Mouse (Mus musculus) CD4-positive, CD25-positive, alpha-beta regulatory T cell, adult 2 months (primary cell): ENCODE data around the gene Mms22l.
"Not testable (repeated sequence)": the region's sequence is repeated elsewhere in the genome, so short reads cannot be mapped to it uniquely, and the experiment has no call there.

Experiments
- DNase-seq: peaks from one replicate; pipeline ENCODE4 v3.0.0-alpha.2; 2012; ENCODE audit warnings: low read depth, low spot score

Gene Mms22l

DNA sequence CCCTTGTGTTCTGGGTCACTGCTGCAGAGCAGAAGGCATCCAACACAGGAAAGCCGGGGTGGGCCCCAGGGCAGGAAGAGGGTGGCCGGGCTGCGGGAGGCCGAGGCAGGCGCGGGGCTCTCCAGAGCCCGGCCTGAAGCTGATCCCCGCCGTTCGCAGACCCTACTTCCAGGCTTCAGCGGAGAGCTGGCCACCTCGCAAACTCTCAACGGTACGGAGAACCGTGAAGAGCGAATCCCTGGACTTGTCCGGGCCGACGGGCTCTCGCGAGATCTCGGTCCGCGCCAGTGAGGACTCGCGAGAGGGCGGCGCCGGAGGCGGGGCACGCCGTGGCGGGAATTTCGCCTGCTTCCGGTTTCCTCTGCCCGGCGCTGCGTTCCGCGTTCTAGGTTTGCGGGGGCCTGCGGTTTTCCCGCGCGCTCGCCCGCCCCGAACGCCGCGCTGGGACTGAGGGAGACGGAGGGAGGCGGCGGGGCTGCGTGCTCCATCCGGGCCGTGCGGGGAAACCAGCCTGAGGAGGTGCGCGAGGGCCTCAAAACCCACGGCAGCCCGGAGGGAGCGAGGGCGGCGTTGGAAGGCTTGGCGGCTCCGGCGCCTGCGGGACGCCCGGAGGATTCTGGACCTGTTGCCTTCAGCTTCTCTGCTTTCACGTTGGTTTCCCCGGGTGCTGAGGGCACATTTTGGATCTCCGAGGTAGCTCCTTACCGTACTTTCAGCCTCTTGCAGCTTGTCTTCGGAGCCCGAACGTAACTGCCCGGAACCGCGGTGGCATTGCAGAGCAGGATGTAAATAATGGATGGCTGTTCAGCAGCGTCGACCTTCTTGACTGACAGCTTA is at the start of gene Mms22l:
Mms22l (plus strand) TSS at position 336 of the 837 bp plus-strand sequence.
- peak; percentile 94 for DNase-seq

DNA sequence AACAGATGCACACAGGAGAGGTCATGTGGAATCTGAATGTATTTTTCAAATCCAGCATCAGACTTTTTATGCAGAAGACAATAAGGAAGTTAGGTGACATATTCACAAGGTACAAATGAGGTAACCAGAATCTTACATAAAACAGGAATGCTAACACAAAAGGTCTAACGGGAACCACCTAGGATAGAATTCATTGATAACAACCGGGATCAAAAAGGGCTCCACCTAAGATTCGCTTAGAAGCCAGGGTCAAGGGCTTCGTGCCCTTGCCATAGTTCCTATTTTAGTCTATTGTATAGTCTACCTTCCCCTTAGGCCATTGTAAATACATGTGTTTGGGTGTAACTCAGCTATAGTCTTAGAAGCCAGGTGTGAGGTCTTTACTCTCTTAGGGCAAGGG is 12.2 kb upstream of the Mms22l start:
- DNase-seq: not testable (repeated sequence)

DNA sequence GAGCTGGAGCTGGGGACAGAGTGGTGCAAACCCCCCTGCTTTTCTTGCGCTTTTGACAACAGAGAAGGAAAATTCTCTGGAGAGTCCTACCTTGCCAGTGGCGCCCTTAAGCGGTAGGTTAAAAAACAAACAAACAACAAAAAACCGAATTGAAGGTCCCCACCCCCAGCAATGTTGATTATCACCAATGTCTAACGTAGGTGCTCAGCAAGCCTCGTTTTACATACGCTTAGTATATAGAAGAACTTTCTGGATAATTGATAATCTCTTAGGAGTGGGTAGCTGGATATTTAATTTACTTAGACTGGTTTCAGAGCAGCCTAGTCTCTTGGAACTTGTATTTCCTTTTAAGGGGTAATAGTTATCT is 685 bp downstream of the Mms22l start:
- DNase-seq: no peak

DNA sequence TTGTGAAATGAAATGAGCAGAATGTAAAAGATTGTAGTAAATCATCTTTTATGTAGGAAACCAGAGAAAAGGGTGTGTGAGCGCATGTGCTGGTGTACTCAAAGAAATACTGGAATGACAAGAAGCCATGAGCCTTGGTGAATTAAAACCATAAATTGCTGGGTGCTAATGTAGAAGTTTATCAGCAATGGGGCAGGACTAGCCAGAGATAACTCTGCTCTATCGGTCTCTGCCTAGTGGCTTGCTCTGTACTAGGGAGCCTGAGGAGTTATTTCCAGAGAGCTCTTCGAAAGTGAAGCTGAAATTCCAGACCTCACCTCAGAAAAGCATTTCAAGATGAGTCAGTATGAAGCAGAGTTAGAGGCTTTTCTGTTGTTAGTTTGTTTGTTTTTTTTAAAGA is 12.9 kb downstream of the Mms22l start:
- DNase-seq: no peak

DNA sequence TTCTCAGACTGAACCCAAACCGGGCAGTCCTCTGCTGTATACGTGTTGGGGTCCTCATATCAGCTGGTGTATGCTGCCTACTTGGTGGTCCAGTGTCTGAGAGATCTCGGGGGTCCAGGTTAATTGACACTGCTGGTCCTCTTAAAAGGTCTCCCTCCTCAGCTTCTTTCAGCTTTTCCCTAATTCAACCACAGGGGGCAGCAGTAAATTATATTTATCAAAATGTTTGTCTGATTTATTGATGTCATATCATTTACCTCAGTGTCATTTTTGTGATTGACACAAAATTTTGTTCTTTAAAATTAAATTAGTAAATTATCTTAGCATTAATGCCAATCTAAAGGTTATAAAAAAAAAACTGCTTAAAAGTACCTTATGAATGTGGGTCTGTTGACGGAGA is 40.7 kb downstream of the Mms22l start:
- peak; percentile 10 for DNase-seq

DNA sequence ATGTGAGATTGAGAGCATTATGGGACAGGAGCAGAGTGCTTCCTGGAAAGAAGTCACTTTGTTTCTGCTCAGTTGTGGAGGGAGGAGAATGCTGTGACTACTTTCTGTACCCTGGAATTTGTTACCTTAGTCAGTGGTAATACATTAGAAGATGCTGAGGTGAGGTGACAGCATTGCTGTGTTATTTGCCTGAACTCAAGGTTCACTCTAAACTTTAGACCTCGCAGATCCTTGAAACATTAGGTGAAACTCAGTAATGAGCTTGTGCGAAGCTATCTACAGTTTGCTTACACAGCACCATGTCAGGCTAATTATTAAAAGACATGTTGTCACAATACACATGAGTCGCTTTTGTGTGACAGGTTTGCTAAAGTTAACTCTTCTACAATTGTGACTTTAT is 47.2 kb downstream of the Mms22l start:
- no peak for DNase-seq

DNA sequence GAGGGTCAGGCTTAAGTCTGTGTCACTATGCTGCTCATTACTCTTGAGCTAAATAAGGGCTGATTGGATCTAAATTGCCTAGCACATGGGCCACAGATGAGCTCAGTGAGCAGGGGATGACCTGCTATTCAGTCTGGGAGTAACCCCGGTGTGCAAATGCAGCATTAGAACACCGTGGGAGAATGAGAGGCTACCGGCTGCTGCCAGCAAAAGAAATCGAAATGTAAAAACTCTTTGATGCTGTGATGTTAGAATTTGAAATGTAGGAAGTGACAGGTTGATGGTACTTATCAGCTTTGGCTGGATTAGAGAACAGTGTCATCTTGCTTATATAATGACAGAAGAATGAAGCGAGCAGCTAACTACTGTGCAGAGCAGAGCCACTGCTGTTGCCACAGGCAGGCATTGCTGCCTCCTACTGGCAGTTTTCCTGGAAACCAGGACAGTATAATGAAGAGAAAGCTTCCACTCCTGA is 48.5 kb downstream of the Mms22l start:
- peak; percentile 30 for DNase-seq

DNA sequence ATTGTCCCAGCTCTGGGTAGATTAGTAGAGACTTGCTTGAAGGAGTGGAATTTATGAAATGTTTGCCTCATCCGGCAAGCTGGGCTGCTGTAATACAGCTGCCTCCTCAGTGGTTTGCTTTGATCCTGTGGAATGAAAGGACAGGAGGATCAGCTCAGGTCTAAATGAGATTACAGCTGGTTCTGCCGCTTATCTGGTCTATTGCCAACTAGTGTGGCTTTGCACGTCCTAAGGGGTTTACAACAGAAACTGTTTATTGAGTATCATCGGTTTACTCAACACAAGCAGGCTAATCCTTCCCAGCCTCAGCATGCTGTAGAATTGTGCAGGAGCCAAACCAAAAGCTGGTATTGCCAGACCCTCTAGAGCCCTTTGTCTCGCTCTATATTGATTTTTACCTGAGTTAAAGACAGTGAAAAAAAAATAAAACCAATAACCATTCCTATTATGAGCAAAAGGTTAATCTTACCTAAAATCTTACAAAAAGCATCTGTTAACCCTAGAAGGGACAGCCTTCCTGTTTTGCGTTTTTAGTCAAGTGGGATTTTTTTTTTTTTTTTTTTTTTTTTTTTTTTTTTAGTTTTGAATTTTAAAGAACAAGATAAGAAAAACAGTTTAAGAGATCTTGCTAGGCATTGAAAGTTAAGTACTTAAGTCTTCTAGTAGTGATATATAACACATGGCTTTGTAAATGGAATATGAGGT is 60.0 kb downstream of the Mms22l start:
- no peak for DNase-seq

DNA sequence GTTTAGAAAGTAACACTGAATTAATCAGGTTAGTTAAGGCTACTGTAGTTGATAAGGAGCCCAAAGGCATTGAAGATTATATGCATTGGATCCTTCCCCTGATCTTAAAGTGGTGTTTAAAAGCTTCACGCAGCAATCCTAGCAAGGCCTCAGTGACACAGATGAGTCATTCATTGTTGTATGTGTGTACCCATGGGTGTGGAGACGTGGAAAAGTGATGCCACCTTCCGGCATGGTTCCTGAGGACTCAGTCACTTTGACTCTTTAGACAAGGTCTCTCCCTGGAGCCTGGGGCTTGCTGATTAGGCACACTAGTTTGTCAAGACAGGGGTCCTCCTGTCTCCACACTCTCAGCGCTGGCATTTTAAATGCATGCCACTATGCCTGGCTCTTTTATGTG is 60.9 kb downstream of the Mms22l start:
- no peak for DNase-seq

DNA sequence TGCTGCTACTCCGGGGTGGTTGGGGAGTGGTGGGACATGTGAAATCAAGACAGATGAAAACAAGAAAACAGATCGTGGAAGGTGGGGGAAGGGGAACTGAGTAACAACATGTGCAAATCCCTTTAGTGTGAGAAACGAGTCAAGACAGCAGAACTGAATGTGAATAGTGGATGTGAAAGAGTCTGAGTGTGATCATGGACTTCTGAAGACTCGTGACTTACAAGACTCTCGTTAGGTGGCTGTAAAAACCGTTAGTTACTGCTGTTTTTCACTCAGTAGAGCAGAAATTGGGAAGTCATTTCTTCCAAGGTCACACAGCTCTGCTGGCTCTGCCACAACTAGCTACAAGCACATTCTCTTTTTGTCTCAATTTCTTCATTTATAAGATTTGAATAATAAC is 71.8 kb downstream of the Mms22l start:
- DNase-seq: no peak

DNA sequence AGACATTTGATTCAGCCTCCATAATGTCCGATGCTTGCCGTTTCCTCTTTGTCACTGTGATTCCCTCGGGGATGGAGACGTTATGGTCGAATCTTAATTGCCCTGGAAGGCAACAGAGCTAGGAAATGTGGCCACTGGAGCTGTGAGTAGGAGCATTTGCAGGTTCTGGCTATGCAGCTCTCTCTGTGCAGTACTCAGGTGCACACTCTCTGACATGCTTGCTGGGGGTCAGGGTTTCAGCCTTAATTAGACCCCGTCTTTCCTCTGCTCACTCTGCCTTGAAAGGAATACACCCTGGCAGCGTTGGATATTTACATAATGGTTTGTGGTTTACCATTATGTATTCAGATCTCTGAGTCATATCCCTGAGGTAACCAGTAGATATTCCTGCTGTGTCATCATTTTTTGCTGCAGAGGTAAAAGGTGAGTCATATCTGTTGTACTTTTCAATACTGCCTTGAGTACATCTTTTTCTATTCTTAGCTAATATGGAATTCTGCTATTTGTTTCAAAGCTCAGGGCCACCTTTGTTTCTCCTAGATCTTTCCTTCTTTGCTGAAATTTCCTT is 72.8 kb downstream of the Mms22l start:
- DNase-seq: peak; percentile 16

DNA sequence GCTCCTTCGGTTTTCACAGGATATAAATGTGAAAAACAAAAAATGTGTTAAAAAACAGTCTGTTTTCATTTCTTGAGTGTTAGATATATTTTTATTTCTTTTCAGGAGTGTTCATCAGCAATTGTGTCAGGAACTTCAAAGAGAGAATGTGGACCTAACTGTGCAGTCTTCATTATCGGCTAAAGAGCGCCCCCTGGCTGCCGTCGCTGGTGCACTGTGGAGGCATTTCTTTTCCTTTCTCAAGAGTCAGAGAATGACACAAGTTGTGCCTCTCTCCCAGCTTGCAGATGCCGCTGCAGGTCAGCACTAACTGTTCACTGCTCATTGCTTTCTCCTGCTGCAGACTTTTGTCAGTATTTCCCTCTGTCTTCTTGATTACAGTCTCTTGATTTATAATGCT is 78.0 kb downstream of the Mms22l start:
- DNase-seq: peak; percentile 81

DNA sequence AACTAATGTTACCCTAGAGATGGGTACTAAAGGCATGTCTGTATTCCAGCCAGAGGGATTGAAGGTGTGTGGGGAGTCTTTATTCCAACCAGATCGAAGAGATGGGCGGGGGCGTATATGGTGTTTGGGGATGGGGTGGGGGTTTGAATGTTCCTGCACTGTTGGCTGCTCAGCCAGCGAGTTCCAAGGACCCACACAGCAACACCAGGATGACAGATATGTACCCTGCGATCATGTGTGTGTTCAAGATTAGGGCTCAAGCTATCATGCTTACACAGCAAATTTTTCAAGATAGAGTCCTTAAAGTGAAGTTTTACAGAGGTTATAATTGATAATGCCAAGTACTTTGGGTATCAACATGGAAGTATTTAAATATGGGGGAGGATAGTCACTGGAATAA is 81.3 kb downstream of the Mms22l start:
- no peak for DNase-seq

DNA sequence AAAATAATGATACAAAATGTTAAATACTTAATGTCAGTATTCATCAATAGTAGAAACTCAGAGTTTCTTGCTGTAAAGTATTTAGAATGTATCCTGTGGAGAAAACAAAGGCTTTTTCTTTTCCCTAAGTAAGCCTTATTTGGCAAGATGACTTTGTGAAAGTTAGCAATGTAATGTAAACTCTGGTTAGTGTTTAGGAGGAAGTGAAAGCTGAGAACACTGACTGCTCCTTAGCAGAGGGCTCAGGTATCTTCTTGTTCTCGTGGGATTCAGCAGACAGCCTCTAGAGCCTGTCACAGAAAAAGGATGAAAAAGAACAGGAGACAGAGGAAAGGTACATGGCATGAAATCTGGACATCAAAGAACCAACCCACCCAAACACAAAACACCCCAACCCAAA is 86.0 kb downstream of the Mms22l start:
- no peak for DNase-seq

DNA sequence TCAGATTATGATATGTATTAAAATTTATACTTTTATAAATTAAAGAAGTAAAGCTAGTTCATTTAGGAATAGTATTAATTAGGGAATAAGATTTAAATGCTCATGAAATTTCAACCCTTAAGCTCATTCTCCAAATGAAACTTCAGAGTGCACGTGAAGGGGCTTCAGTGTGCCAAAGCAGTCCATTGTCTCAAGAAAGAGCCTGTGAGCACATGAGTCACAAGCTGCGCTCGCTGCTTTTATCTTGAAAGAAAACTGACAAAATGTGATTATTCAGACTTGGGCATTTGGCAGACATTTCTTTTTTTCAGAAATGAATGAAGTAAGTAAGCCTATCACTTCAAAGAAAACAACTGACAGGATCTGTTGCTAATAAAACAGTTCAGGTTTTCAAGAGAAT is 87.7 kb downstream of the Mms22l start:
- no peak for DNase-seq

DNA sequence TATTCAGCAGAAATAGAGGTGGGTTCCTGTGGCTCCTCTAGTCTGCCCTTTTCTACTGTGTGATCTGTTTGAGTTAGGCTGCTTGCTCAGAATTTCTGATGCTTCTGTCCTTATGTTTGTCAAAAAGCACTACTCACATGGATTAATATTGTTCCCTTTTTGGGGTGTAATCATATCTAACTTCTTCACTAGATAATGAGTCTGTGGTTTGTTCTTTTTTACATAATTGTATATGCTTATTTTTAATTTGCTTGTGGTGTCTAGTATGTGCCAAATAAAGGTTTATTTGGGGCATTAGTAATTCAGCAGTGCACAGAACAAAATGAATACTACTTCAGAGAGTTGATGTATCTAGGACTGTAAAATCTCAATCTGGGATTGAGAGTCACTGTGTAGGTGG is 98.6 kb downstream of the Mms22l start:
- no peak for DNase-seq

DNA sequence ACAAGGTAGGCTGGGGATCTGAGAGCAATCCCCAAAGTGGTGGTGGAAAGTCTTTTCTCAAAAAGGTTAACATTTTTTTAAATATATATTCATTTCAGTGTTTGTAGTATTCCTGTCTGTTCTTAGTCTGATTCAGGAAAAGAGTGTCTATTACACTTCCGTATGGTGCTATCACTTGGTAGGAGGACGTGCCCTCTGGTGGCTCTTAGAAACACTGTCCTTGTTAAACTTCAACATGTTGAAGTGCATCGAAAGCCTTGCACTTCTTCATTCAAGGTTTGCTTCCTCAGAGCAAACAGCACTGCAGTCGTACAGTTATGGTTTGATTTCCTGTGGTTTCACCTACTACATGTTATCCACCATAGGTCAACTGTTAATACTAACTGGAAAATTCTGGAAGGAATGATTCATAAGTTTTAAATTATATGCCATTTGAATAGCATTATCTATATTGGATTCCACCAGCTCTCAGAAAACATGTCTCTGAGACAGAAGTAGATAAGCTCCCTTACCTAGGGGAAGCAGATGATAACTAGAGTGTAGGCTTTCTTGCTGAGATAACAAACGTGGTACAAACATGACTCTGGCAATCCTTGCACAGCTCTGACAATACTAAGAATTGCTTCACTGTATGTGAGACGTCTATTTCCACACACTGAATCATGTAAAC is 100.8 kb downstream of the Mms22l start:
- no peak for DNase-seq

DNA sequence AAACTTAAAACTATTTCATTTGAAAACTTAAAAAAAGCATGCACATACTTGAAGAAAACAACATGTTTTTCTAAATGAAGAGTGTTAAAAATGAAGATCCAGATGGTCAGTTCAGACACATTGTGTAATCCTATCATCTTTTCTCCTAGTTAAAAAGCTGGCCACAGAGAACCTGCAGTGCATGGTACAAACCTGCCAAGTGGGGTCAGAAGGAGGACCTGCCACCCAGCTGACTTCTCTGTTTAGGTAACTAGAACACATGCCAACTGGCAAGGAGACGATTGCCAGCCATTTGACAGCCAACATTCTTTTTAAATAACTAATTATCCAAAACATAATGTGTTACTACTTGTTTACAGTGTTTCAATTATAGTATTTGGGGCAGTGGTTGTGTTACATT is 102.4 kb downstream of the Mms22l start:
- no peak for DNase-seq

DNA sequence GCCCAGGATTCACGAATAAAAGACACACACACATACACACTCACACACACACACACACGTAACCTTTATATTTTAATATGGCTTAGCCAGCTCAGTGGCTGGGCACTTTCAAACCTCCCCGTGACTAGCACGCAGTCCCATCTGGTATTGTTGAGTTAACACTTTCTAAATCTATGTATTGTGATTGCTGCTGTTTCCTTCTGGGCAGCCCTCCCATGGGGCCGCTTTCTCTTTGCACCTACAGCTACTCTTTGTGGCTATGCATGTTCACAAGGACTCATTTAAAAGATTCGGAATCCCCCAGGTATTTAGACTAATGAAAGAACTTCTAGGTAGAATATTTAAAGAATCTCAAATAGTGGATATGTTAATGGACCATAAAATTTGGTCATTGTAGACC is 105.5 kb downstream of the Mms22l start:
- no peak for DNase-seq

DNA sequence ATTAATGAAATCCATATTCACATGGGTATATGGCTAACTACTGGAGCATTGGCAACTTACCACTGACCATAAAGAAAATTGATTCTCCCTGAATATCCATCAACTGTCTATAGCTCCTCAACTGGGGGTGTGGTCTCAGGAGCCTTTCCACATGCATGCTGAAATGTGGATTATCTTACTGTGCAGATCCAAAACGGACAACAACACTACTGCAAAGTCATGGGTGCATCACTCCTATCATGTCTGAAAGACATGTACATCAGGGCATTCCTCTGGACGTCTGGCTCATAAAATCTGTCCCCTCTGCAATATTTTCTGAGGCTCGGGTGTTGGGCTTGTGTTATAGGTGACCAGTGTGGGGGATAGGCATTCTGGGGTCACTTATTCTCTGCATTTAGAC is 112.8 kb downstream of the Mms22l start:
- DNase-seq: no peak

DNA sequence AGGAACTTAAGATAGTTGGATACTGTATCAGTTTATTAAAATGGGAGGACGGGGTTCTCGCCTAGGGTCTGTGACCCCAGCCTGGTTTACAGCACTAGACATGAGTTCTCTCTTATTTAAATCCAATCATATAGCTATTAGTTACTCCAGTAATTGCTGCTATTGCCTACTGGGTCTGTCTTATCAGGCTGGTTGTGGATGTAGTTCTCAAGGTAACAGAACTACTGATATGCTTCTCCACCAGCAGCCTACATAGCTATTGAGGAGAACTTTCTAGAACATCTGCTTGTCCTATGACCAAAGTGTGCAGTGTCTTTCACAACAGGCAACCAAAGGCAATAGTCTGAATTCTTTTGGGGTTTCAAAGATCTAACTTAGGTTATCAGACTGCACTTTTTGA is 113.3 kb downstream of the Mms22l start:
- DNase-seq: no peak

DNA sequence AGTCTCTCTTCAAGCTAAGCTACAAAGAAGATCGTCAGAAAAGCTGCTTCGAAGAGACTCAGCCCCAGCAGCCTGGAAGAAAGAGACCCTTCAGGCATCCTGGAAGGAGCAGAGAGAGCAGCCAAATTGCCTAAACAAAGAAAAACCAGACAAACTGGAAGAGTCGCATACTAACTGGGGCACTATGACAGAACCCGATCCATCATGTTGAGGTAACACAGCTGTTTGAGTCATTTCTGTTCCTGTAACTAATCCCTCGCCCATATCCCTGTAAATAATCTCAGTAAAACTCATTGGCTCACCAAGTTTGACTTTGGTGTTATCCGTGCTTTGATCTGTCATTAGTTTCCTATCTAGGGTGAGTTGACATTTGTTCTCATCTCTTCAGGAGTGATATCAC is 123.8 kb downstream of the Mms22l start:
- DNase-seq: no peak
